Mouse (Mus musculus): ENCODE measurements around the gene Depdc5. TPM values are rescaled to one million over a fixed set of nuclear protein-coding genes. Genes with fewer than 3 reads are reported as not detected.
"Not testable (repeated sequence)": the region's sequence is repeated elsewhere in the genome, so short reads cannot be mapped to it uniquely, and the experiment has no call there.

Gene Depdc5
- polyA plus RNA-seq (2012; rRNA removed), result 16.1 and 17.0 TPM in 2 replicates

GRCm38 (mm10) chr5:32863253-32864228 lies at the start of gene Depdc5:
Gene Depdc5 (plus strand): TSS chr5:32863701.
- Histone ChIP-seq H3K36me3 (ENCODE audit: control insufficient read depth, insufficient read depth, low read length) (no peaks in the 10 kb centered on the region), H3K27me3 (ENCODE audit: control insufficient read depth, insufficient read depth, low read length) (no peaks in the 10 kb centered on the region), H3K4me3 (ENCODE audit: control insufficient read depth, low read depth, low read length) (peak within 1 kb of the TSS; percentile 97), H3K4me1 (ENCODE audit: control insufficient read depth, insufficient read depth, low read length) (peaks cover 9% of the 10 kb centered on the region), H3K27ac (ENCODE audit: control insufficient read depth, insufficient read depth, low read depth, low read length) (peak within 1 kb of the TSS; percentile 91)
- TF ChIP-seq POLR2A (IDR thresholded peaks at IDR 0.05; ENCODE audit: control insufficient read depth, low read depth, low read length), result peak; percentile 74
- TF ChIP-seq CTCF (IDR thresholded peaks at IDR 0.05; ENCODE audit: control insufficient read depth, insufficient read depth, insufficient replicate concordance, low read depth, low read length), result no peak

- Histone ChIP-seq H3K4me1 (ENCODE audit: control insufficient read depth, insufficient read depth, low read length) (no peaks in the 10 kb centered on the region), H3K27ac (ENCODE audit: control insufficient read depth, insufficient read depth, low read depth, low read length) (no peak overlapping the region), H3K27me3 (ENCODE audit: control insufficient read depth, insufficient read depth, low read length) (no peaks in the 10 kb centered on the region), H3K36me3 (ENCODE audit: control insufficient read depth, insufficient read depth, low read length) (no peaks in the 10 kb centered on the region; the same call in 1 of the 2 replicates), H3K4me3 (ENCODE audit: control insufficient read depth, low read depth, low read length) (no peak overlapping the region)
- TF ChIP-seq CTCF (IDR thresholded peaks at IDR 0.05; ENCODE audit: control insufficient read depth, insufficient read depth, insufficient replicate concordance, low read depth, low read length) (no peak), POLR2A (IDR thresholded peaks at IDR 0.05; ENCODE audit: control insufficient read depth, low read depth, low read length) (no peak)
These were observed 48.1 kb upstream of the Depdc5 start for GRCm38 (mm10) chr5:32815396-32815795.

GRCm38 (mm10) chr5:32820471-32820870 lies 43.0 kb upstream of the Depdc5 start:
- no peaks in the 10 kb centered on the region for H3K27me3 ChIP-seq (ENCODE audit: control insufficient read depth, insufficient read depth, low read length)
- no peak overlapping the region for H3K4me3 ChIP-seq (ENCODE audit: control insufficient read depth, low read depth, low read length)
- no peak for TF ChIP-seq POLR2A (IDR thresholded peaks at IDR 0.05; ENCODE audit: control insufficient read depth, low read depth, low read length)
- TF ChIP-seq CTCF (IDR thresholded peaks at IDR 0.05; ENCODE audit: control insufficient read depth, insufficient read depth, insufficient replicate concordance, low read depth, low read length), result no peak
- H3K36me3 ChIP-seq (ENCODE audit: control insufficient read depth, insufficient read depth, low read length), result no peaks in the 10 kb centered on the region; the same call in 1 of the 2 replicates
- no peaks in the 10 kb centered on the region for H3K4me1 ChIP-seq (ENCODE audit: control insufficient read depth, insufficient read depth, low read length)
- H3K27ac ChIP-seq (ENCODE audit: control insufficient read depth, insufficient read depth, low read depth, low read length), result no peak overlapping the region

GRCm38 (mm10) chr5:32827009-32827408 lies 36.5 kb upstream of the Depdc5 start, which contains the start of gene Gm20671:
Gene Gm20671 (minus strand): TSS chr5:32827109.
- H3K36me3 ChIP-seq (ENCODE audit: control insufficient read depth, insufficient read depth, low read length), result no peaks in the 10 kb centered on the region
- no peak within 1 kb of the TSS for H3K4me3 ChIP-seq (ENCODE audit: control insufficient read depth, low read depth, low read length)

GRCm38 (mm10) chr5:32828766-32829165 lies 34.7 kb upstream of the Depdc5 start:
- not testable (repeated sequence) for H3K36me3 ChIP-seq (ENCODE audit: control insufficient read depth, insufficient read depth, low read length); H3K27me3 ChIP-seq (ENCODE audit: control insufficient read depth, insufficient read depth, low read length); H3K4me3 ChIP-seq (ENCODE audit: control insufficient read depth, low read depth, low read length); H3K4me1 ChIP-seq (ENCODE audit: control insufficient read depth, insufficient read depth, low read length); H3K27ac ChIP-seq (ENCODE audit: control insufficient read depth, insufficient read depth, low read depth, low read length)

More at GRCm38 (mm10) chr5:32827009-32827408, 36.5 kb upstream of the Depdc5 start, which contains the start of gene Gm20671:
- no peaks in the 10 kb centered on the region for H3K4me1 ChIP-seq (ENCODE audit: control insufficient read depth, insufficient read depth, low read length)
- H3K27me3 ChIP-seq (ENCODE audit: control insufficient read depth, insufficient read depth, low read length), result no peaks in the 10 kb centered on the region
- no peak for TF ChIP-seq POLR2A (IDR thresholded peaks at IDR 0.05; ENCODE audit: control insufficient read depth, low read depth, low read length)
- TF ChIP-seq CTCF (IDR thresholded peaks at IDR 0.05; ENCODE audit: control insufficient read depth, insufficient read depth, insufficient replicate concordance, low read depth, low read length), result no peak
- H3K27ac ChIP-seq (ENCODE audit: control insufficient read depth, insufficient read depth, low read depth, low read length), result no peak within 1 kb of the TSS

- TF ChIP-seq CTCF (IDR thresholded peaks at IDR 0.05; ENCODE audit: control insufficient read depth, insufficient read depth, insufficient replicate concordance, low read depth, low read length) (no peak), POLR2A (IDR thresholded peaks at IDR 0.05; ENCODE audit: control insufficient read depth, low read depth, low read length) (no peak)
- H3K36me3 ChIP-seq (ENCODE audit: control insufficient read depth, insufficient read depth, low read length), result no peaks in the 10 kb centered on the region; the same call in 1 of the 2 replicates
- H3K27me3 ChIP-seq (ENCODE audit: control insufficient read depth, insufficient read depth, low read length), result no peaks in the 10 kb centered on the region
- no peak overlapping the region for H3K27ac ChIP-seq (ENCODE audit: control insufficient read depth, insufficient read depth, low read depth, low read length)
- no peak overlapping the region for H3K4me3 ChIP-seq (ENCODE audit: control insufficient read depth, low read depth, low read length)
- no peaks in the 10 kb centered on the region for H3K4me1 ChIP-seq (ENCODE audit: control insufficient read depth, insufficient read depth, low read length)
These were observed 33.4 kb upstream of the Depdc5 start for GRCm38 (mm10) chr5:32830054-32830453.

GRCm38 (mm10) chr5:32834497-32834896 lies 29.0 kb upstream of the Depdc5 start:
- Histone ChIP-seq H3K4me1 (ENCODE audit: control insufficient read depth, insufficient read depth, low read length) (no peaks in the 10 kb centered on the region), H3K36me3 (ENCODE audit: control insufficient read depth, insufficient read depth, low read length) (peaks cover 2% of the 10 kb centered on the region), H3K4me3 (ENCODE audit: control insufficient read depth, low read depth, low read length) (no peak overlapping the region), H3K27me3 (ENCODE audit: control insufficient read depth, insufficient read depth, low read length) (no peaks in the 10 kb centered on the region), H3K27ac (ENCODE audit: control insufficient read depth, insufficient read depth, low read depth, low read length) (no peak overlapping the region)
- TF ChIP-seq POLR2A (IDR thresholded peaks at IDR 0.05; ENCODE audit: control insufficient read depth, low read depth, low read length), result no peak
- TF ChIP-seq CTCF (IDR thresholded peaks at IDR 0.05; ENCODE audit: control insufficient read depth, insufficient read depth, insufficient replicate concordance, low read depth, low read length), result no peak
